Mouse (Mus musculus) MEL (cell line): ENCODE measurements around the gene Spry1. TPM values are rescaled to one million over a fixed set of nuclear protein-coding genes. Genes with fewer than 3 reads are reported as not detected.

Experiments
- DNase-seq: peaks from one replicate; pipeline ENCODE4 v3.0.0; 2011; ENCODE audit warnings: low read depth, low spot score
- H3K27ac ChIP-seq: 2 replicates; pipeline ENCODE4 v1.5.1; 2012; ENCODE audit warnings: low read depth, mild to moderate bottlenecking, control low read depth, low read length, moderate library complexity; ENCODE audit not compliant: control insufficient read depth
- H3K27me3 ChIP-seq, 2 experiments: fragments of 150-350 bp in 1 of 2; sonication (generic) in 1 of 2; 2 replicates each; pipeline ENCODE4 v1.6.1; 2012; ENCODE audit warnings: low read length in 2 of 2, mild to moderate bottlenecking in 2 of 2, improper control_type of control experiment in 1 of 2, moderate library complexity in 1 of 2; ENCODE audit not compliant: insufficient read depth in 2 of 2, control insufficient read depth in 1 of 2
- H3K36me3 ChIP-seq, 2 experiments: 2 replicates each; pipeline ENCODE4 v1.6.1; 2012 to 2014; ENCODE audit warnings: low read length in 2 of 2, improper control_type of control experiment in 1 of 2, inconsistent platforms in 1 of 2, mild to moderate bottlenecking in 1 of 2; ENCODE audit not compliant: insufficient read depth in 2 of 2, control insufficient read depth in 1 of 2
- H3K4me1 ChIP-seq, 2 experiments: fragments of 150-350 bp in 1 of 2; sonication (generic) in 1 of 2; 2 replicates each; pipeline ENCODE4 v1.6.1; 2012; ENCODE audit warnings: low read length in 2 of 2, improper control_type of control experiment in 1 of 2, mild to moderate bottlenecking in 1 of 2; ENCODE audit not compliant: insufficient read depth in 2 of 2, control insufficient read depth in 1 of 2
- H3K4me3 ChIP-seq, 2 experiments: fragments of 150-350 bp in 1 of 2; sonication (generic) in 1 of 2; 2 replicates each; pipeline ENCODE4 v1.5.1; 2012; ENCODE audit warnings: low read depth in 2 of 2, low read length in 2 of 2, mild to moderate bottlenecking in 2 of 2, moderate library complexity in 2 of 2, control low read depth in 1 of 2, improper control_type of control experiment in 1 of 2; ENCODE audit not compliant: control insufficient read depth in 1 of 2, insufficient read depth in 1 of 2
- H3K79me2 ChIP-seq: 2 replicates; pipeline ENCODE4 v1.6.1; 2012; ENCODE audit warnings: mild to moderate bottlenecking, low read length, moderate library complexity; ENCODE audit not compliant: control insufficient read depth, poor library complexity, insufficient read depth
- H3K9ac ChIP-seq: 2 replicates; pipeline ENCODE4 v1.6.1; 2012; ENCODE audit warnings: low read depth, mild to moderate bottlenecking, control low read depth, low read length, moderate library complexity; ENCODE audit not compliant: control insufficient read depth, poor library complexity, severe bottlenecking
- H3K9me3 ChIP-seq: fragments of 150-350 bp; sonication (generic); replicated peaks from 2 replicates; pipeline ENCODE4 v1.6.1; 2012; ENCODE audit warnings: mild to moderate bottlenecking, low read length, improper control_type of control experiment, moderate library complexity; ENCODE audit not compliant: insufficient read depth
- BHLHE40 ChIP-seq: IDR thresholded peaks from 2 replicates; pipeline ENCODE4 v1.6.1; 2012; ENCODE audit warnings: low read depth, mild to moderate bottlenecking, inconsistent platforms, low read length, improper control_type of control experiment, borderline replicate concordance
- CHD1 ChIP-seq: IDR thresholded peaks from 2 replicates; pipeline ENCODE4 v1.6.1; 2012; ENCODE audit warnings: low read depth, mild to moderate bottlenecking, inconsistent platforms, low read length, improper control_type of control experiment
- CHD2 ChIP-seq: IDR thresholded peaks from 2 replicates; pipeline ENCODE4 v1.6.1; 2011; ENCODE audit warnings: low read length, improper control_type of control experiment
- CTCF ChIP-seq, 3 experiments: IDR thresholded peaks in 2 of 3; conservative IDR thresholded peaks in 1 of 3; 2 replicates each; pipeline ENCODE4 v1.5.1; 2011 to 2012; ENCODE audit warnings: low read length in 3 of 3, low read depth in 2 of 3, mild to moderate bottlenecking in 2 of 3, improper control_type of control experiment in 1 of 3, inconsistent platforms in 1 of 3, mixed read lengths in 1 of 3, moderate library complexity in 1 of 3; ENCODE audit not compliant: control insufficient read depth in 1 of 3, insufficient read depth in 1 of 3, poor library complexity in 1 of 3, severe bottlenecking in 1 of 3
- E2F4 ChIP-seq: IDR thresholded peaks from 2 replicates; pipeline ENCODE4 v1.6.1; 2011; ENCODE audit warnings: low read depth, low read length, improper control_type of control experiment, borderline replicate concordance
- ELF1 ChIP-seq: IDR thresholded peaks from 2 replicates; pipeline ENCODE4 v1.6.1; 2014; ENCODE audit warnings: low read depth, mild to moderate bottlenecking, inconsistent platforms, low read length, improper control_type of control experiment, moderate library complexity
- EP300 ChIP-seq, 2 experiments: IDR thresholded peaks; 2 replicates each; pipeline ENCODE4 v1.6.1; 2011; ENCODE audit warnings: improper control_type of control experiment in 2 of 2, low read length in 2 of 2, low read depth in 1 of 2, mild to moderate bottlenecking in 1 of 2
- GATA1 ChIP-seq: IDR thresholded peaks from 2 replicates; pipeline ENCODE4 v1.6.1; 2011; ENCODE audit warnings: low read depth, low read length, improper control_type of control experiment
- HCFC1 ChIP-seq: IDR thresholded peaks from 2 replicates; pipeline ENCODE4 v1.6.1; 2012; ENCODE audit warnings: low read depth, mild to moderate bottlenecking, inconsistent platforms, low read length, improper control_type of control experiment, moderate library complexity
- JUND ChIP-seq: IDR thresholded peaks from 2 replicates; pipeline ENCODE4 v1.6.1; 2011; ENCODE audit warnings: low read depth, mild to moderate bottlenecking, improper control_type of control experiment, low read length
- KAT2A ChIP-seq: conservative IDR thresholded peaks from 2 replicates; pipeline ENCODE4 v1.6.1; 2012; ENCODE audit warnings: low read depth, low read length, improper control_type of control experiment, inconsistent platforms
- MAFK ChIP-seq: IDR thresholded peaks from 2 replicates; pipeline ENCODE4 v1.6.1; 2011; ENCODE audit warnings: low read depth, mild to moderate bottlenecking, low read length, improper control_type of control experiment, borderline replicate concordance
- MAZ ChIP-seq: IDR thresholded peaks from 2 replicates; pipeline ENCODE4 v1.6.1; 2012; ENCODE audit warnings: low read depth, mild to moderate bottlenecking, inconsistent platforms, low read length, improper control_type of control experiment
- MXI1 ChIP-seq: IDR thresholded peaks from 2 replicates; pipeline ENCODE4 v1.6.1; 2011; ENCODE audit warnings: mild to moderate bottlenecking, low read depth, low read length, improper control_type of control experiment
- MYB ChIP-seq: IDR thresholded peaks from 2 replicates; pipeline ENCODE4 v1.6.1; 2011; ENCODE audit warnings: mild to moderate bottlenecking, low read depth, low read length, improper control_type of control experiment
- MYC ChIP-seq: IDR thresholded peaks from 2 replicates; pipeline ENCODE4 v1.6.1; 2011; ENCODE audit warnings: low read depth, mild to moderate bottlenecking, low read length, improper control_type of control experiment, moderate library complexity
- NRF1 ChIP-seq: IDR thresholded peaks from 2 replicates; pipeline ENCODE4 v1.6.1; 2014; ENCODE audit warnings: low read depth, mild to moderate bottlenecking, inconsistent platforms, low read length, improper control_type of control experiment, moderate library complexity; ENCODE audit not compliant: poor library complexity, insufficient read depth, severe bottlenecking
- POLR2A ChIP-seq, 2 experiments: IDR thresholded peaks; 2 replicates each; pipeline ENCODE4 v1.6.1; 2011 to 2012; ENCODE audit warnings: low read length in 2 of 2, mild to moderate bottlenecking in 2 of 2, control low read depth in 1 of 2, improper control_type of control experiment in 1 of 2, low read depth in 1 of 2, moderate library complexity in 1 of 2; ENCODE audit not compliant: control insufficient read depth in 1 of 2, insufficient read depth in 1 of 2, poor library complexity in 1 of 2
- POLR2AphosphoS5 ChIP-seq: IDR thresholded peaks from 2 replicates; pipeline ENCODE4 v1.6.1; 2012; ENCODE audit warnings: low read depth, borderline replicate concordance, mild to moderate bottlenecking, inconsistent platforms, low read length, moderate library complexity, mixed read lengths
- RCOR1 ChIP-seq: IDR thresholded peaks from 2 replicates; pipeline ENCODE4 v1.6.1; 2012; ENCODE audit warnings: low read depth, mild to moderate bottlenecking, inconsistent platforms, low read length, improper control_type of control experiment
- SIN3A ChIP-seq: IDR thresholded peaks from 2 replicates; pipeline ENCODE4 v1.6.1; 2012; ENCODE audit warnings: low read length, improper control_type of control experiment, inconsistent platforms
- TAL1 ChIP-seq: IDR thresholded peaks from 2 replicates; pipeline ENCODE4 v1.6.1; 2012; ENCODE audit warnings: mild to moderate bottlenecking, inconsistent platforms, low read length, moderate library complexity, mixed read lengths
- TBP ChIP-seq: IDR thresholded peaks from 2 replicates; pipeline ENCODE4 v1.8.0; 2011; ENCODE audit warnings: low read depth, low read length, improper control_type of control experiment
- USF1 ChIP-seq: IDR thresholded peaks from 2 replicates; pipeline ENCODE4 v1.6.1; 2014; ENCODE audit warnings: low read depth, mild to moderate bottlenecking, inconsistent platforms, low read length, improper control_type of control experiment, moderate library complexity
- USF2 ChIP-seq, 2 experiments: IDR thresholded peaks; 2 replicates each; pipeline ENCODE4 v1.6.1; 2011 to 2012; ENCODE audit warnings: improper control_type of control experiment in 2 of 2, low read length in 2 of 2, borderline replicate concordance in 1 of 2, inconsistent platforms in 1 of 2, low read depth in 1 of 2, mild to moderate bottlenecking in 1 of 2; ENCODE audit not compliant: insufficient read depth in 1 of 2
- polyA plus RNA-seq, 2 experiments: library from polyadenylated mRNA; stranded (reverse) in 1 of 2; unstranded in 1 of 2; fragments of >175 nt in 1 of 2; fragments of >200 nt in 1 of 2; gene quantifications; 2 replicates each; pipeline versions ENCODE4 v1.2.1 to v1.2.4; 2012; ENCODE audit warnings: low replicate concordance in 2 of 2, low read depth in 1 of 2; ENCODE audit not compliant: insufficient read length in 2 of 2, insufficient read depth in 1 of 2, missing spikeins in 1 of 2
- total RNA-seq: library from RNA; depleted of rRNA; stranded (reverse); fragments of 300-350 nt; gene quantifications from 2 replicates; pipeline ENCODE4 v1.2.3, GENCODE M21; 2012

Gene Spry1
- total and polyA plus RNA-seq, 3 experiments: 0.31 TPM; not detected in 2

GRCm38 (mm10) chr3:37645061-37645460 lies 5.3 kb downstream of the Spry1 start:
- no peak overlapping the region for H3K9ac ChIP-seq
- TF ChIP-seq POLR2AphosphoS5 (no peak), POLR2A (IDR thresholded peaks at IDR 0.05; ENCODE audit: control insufficient read depth in 1 of 2, insufficient read depth in 1 of 2, low read depth in 1 of 2, low read length in 2 of 2, poor library complexity in 1 of 2) (no peak), BHLHE40 (no peak), GATA1 (no peak), MAFK (no peak), NRF1 (no peak), MAZ (no peak), CHD1 (no peak), USF1 (no peak), TAL1 (no peak), SIN3A (no peak), EP300 (IDR thresholded peaks at IDR 0.05; ENCODE audit: low read depth in 1 of 2, low read length in 2 of 2) (no peak), E2F4 (no peak), JUND (no peak), RCOR1 (no peak)
- DNase-seq: no peak
- no peaks in the 10 kb centered on the region; a peak in 1 of 4 replicates for H3K4me1 ChIP-seq
- no peaks in the 10 kb centered on the region; a peak in 1 of 4 replicates for H3K36me3 ChIP-seq
- H3K4me3 ChIP-seq: no peak overlapping the region
- no peaks in the 10 kb centered on the region for H3K9me3 ChIP-seq
- no peaks in the 10 kb centered on the region for H3K79me2 ChIP-seq
- peaks cover 0 to 1% of the 10 kb centered on the region in 2 experiments; a peak in 1 of 4 replicates for H3K27me3 ChIP-seq
- H3K27ac ChIP-seq: no peak overlapping the region

GRCm38 (mm10) chr3:37646221-37646620 lies 6.5 kb downstream of the Spry1 start:
- no peaks in the 10 kb centered on the region for H3K79me2 ChIP-seq
- H3K36me3 ChIP-seq: no peaks in the 10 kb centered on the region; a peak in 1 of 4 replicates
- no peak overlapping the region for H3K4me3 ChIP-seq
- H3K27ac ChIP-seq: no peak overlapping the region
- no peak for TF ChIP-seq CTCF (IDR thresholded peaks at IDR 0.05 in 2 of 3, conservative IDR thresholded peaks at IDR 0.05 in 1 of 3; ENCODE audit: control insufficient read depth in 1 of 3, insufficient read depth in 1 of 3, low read depth in 2 of 3, low read length in 3 of 3, poor library complexity in 1 of 3, severe bottlenecking in 1 of 3)
- TF ChIP-seq ELF1: no peak
- TF ChIP-seq MYC: no peak
- no peak for TF ChIP-seq MYB
- TF ChIP-seq MXI1: no peak
- no peak for TF ChIP-seq USF2 (IDR thresholded peaks at IDR 0.05; ENCODE audit: borderline replicate concordance in 1 of 2, insufficient read depth in 1 of 2, low read depth in 1 of 2, low read length in 2 of 2)
- no peak for TF ChIP-seq BHLHE40
- no peak for TF ChIP-seq E2F4
- TF ChIP-seq HCFC1: no peak
- TF ChIP-seq CHD2: no peak
- TF ChIP-seq TBP: no peak
- TF ChIP-seq KAT2A: no peak
- H3K9ac ChIP-seq: no peak overlapping the region
- DNase-seq: no peak
- no peaks in the 10 kb centered on the region; a peak in 1 of 4 replicates for H3K27me3 ChIP-seq
- no peaks in the 10 kb centered on the region; a peak in 1 of 4 replicates for H3K4me1 ChIP-seq
- H3K9me3 ChIP-seq: no peaks in the 10 kb centered on the region
